Mouse (Mus musculus) spleen, adult 2 months (tissue): Measurements from ENCODE around the gene Slc16a7. TPM values are rescaled to one million over a fixed set of nuclear protein-coding genes. Genes with fewer than 3 reads are reported as not detected.

Experiments
- DNase-seq, 2 experiments: peaks; one replicate each; pipeline versions ENCODE4 v3.0.0 to v3.0.0-alpha.2; 2012 to 2021; ENCODE audit warnings: low spot score in 2 of 2, low read depth in 1 of 2
- H3K27ac ChIP-seq: fragments of 200-500 bp; 2 replicates; pipeline ENCODE4 v1.5.1; 2012; ENCODE audit warnings: low read length, inconsistent platforms; ENCODE audit not compliant: insufficient read depth
- H3K27me3 ChIP-seq: fragments of 200-500 bp; 2 replicates; pipeline ENCODE4 v1.6.1; 2012; ENCODE audit warnings: mild to moderate bottlenecking, moderate library complexity, low read length, inconsistent platforms; ENCODE audit not compliant: control insufficient read depth, insufficient read depth
- H3K36me3 ChIP-seq: fragments of 200-500 bp; 2 replicates; pipeline ENCODE4 v1.6.1; 2012; ENCODE audit warnings: mild to moderate bottlenecking, low read length, inconsistent platforms; ENCODE audit not compliant: control insufficient read depth, insufficient read depth
- H3K4me1 ChIP-seq: fragments of 200-500 bp; 2 replicates; pipeline ENCODE4 v1.6.1; 2011; ENCODE audit warnings: inconsistent platforms; ENCODE audit not compliant: control insufficient read depth, insufficient read depth, insufficient read length
- H3K4me3 ChIP-seq: fragments of 200-500 bp; 2 replicates; pipeline ENCODE4 v1.5.1; 2011; ENCODE audit warnings: mild to moderate bottlenecking, inconsistent platforms; ENCODE audit not compliant: insufficient read depth, insufficient read length; ENCODE audit errors: extremely low read depth
- CTCF ChIP-seq: fragments of 200-500 bp; IDR thresholded peaks from 2 replicates; pipeline ENCODE4 v1.5.1; 2011; ENCODE audit warnings: mild to moderate bottlenecking, inconsistent platforms; ENCODE audit not compliant: insufficient read depth, insufficient read length, insufficient replicate concordance; ENCODE audit errors: extremely low read depth
- POLR2A ChIP-seq: fragments of 200-500 bp; IDR thresholded peaks from 2 replicates; pipeline ENCODE4 v1.6.1; 2011; ENCODE audit warnings: low read depth, low read length, inconsistent platforms
- WGBS: fragments of 180-500 bp; shearing (Covaris S2); methylation state at CpG from one replicate; pipeline ENCODE4 v1.1.7; 2018; 5-methylcytosine and 5-hydroxymethylcytosine counted together
- polyA plus RNA-seq: library from polyadenylated mRNA; depleted of rRNA; stranded (reverse); fragments of >200 nt; gene quantifications from 2 replicates; pipeline ENCODE4 v1.2.3, GENCODE M21; 2012; rRNA removed

The Slc16a7 gene
- 2.6 and 3.8 TPM in 2 replicates for polyA plus RNA-seq

DNA sequence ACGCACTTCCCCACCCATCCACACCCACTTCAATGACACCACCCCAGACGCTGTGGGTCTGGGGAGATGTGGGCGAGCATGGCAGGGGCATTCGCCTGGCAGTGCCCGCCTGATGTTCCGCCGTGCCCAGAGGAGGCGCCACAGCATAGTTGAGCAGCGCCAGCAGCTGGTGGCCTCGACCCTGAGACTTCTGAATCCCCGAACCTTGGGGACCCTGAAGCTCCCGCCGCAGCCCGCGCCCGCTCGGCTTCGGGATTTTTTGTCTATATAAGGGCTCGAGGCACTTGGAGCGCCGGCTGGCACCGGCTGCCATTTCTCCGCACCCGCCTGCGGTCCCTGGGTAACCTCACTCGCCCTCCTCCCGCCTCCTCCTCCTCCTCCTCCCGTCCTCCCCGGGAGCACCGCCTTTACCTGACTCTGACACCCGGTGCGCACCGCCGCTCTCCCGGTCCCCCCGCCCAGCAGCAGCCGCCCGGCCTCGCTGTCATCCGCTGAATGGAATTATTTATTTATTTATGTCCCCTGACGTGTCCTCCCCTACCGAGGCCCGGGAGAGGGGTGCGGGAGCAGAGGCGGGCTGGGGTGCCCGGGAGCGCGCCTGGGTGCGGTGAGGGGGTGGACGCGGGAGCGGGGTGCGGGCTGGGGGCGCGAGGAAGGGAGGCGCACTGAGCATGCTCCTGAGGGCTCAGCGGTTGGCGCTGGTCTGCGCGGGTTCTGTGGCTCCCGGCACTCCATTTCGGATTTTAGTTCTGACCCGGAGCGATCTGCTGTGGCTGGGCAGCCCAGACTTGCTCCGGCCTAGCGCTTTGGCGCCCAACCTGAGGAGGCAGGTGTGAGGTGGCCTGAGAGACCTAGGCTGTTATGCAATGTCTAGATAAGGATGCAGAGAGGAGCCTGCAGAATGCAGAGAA is at the start of gene Slc16a7:
TSS of gene Slc16a7 (minus strand) at position 590 of the 911 bp plus-strand sequence.
- H3K4me3 ChIP-seq: peak within 1 kb of the TSS; percentile 78
- DNase-seq: peak in 1 of 2 experiments; percentile 73
- H3K27me3 ChIP-seq: no peaks in the 10 kb centered on the region
- TF ChIP-seq POLR2A (no peak), CTCF (peak; percentile 47; the same call in 1 of the 2 replicates)
- peaks cover 9% of the 10 kb centered on the region; the same call in 1 of the 2 replicates for H3K4me1 ChIP-seq
- H3K36me3 ChIP-seq: no peaks in the 10 kb centered on the region
- peak within 1 kb of the TSS; percentile 83 for H3K27ac ChIP-seq
- under 1% methylated on average over 61 of the region's 67 CpGs for WGBS

DNA sequence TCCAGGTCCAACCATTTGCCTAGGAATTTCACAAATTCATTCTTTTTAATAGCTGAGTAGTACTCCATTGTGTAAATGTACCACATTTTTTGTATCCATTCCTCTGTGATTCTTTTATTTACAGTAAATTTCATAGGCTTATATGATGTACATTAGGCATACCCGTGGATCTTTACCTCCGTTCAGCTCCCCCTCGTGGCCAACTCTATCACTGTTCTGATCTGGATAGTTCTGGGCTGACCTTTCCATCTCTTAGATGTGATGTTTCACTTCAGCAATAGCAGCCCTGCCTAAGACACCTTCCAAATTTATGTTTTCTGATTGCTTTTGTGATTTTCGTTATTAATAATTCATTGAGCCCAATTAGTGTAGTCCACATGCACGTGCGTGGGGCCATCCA is 29.5 kb upstream of the Slc16a7 start:
- peak in 1 of 2 experiments; percentile 22 for DNase-seq
- no peak overlapping the region for H3K4me3 ChIP-seq
- WGBS: 73% methylated on average over 6 of the region's 6 CpGs
- H3K36me3 ChIP-seq: no peaks in the 10 kb centered on the region
- TF ChIP-seq POLR2A: no peak
- no peak for TF ChIP-seq CTCF
- no peaks in the 10 kb centered on the region for H3K27me3 ChIP-seq
- no peak overlapping the region for H3K27ac ChIP-seq
- H3K4me1 ChIP-seq: no peaks in the 10 kb centered on the region

DNA sequence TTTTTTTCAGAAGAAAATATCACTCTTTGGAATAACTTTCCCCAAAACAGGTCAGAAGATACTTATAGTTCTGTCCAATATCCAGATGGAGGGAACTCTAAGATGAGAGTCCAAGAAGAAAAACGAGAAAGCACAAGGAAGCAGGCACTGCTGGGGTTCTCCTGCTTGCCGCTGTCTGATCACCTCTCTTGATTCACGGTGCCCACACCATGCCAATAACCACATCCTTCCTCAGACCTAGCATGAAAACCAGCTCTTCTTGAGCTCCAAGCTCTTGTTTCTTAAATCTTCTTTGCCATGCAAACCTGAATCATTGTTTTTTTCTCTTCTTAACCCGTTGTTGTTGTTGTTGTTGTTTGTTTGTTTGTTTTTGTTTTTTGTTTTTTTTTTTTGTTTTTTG is 10.5 kb upstream of the Slc16a7 start:
- Histone ChIP-seq H3K27ac (no peak overlapping the region), H3K4me3 (no peak overlapping the region), H3K36me3 (no peaks in the 10 kb centered on the region), H3K4me1 (no peaks in the 10 kb centered on the region), H3K27me3 (no peaks in the 10 kb centered on the region)
- WGBS: 7% methylated on average over 4 of the region's 4 CpGs
- no peak for DNase-seq
- TF ChIP-seq POLR2A (no peak), CTCF (no peak)

DNA sequence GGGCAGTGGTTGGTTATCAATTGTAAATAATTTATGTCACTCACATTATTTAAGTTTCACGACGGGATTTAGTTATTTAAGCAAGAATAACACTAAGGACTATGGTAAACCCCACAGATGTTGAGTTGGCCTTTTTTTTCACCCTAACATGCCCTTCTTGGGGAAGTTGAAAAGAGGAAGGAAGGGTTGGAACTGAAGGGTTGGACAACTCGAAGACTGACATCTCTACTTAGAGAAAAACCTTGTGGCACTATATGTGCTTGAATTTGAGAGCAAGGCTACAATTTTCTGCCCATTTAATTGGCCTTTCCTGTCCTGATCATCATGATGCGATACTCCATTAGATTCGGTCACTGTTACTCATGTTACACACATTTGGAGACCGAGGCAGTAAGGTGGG is 746 bp upstream of the Slc16a7 start:
- no peak for TF ChIP-seq POLR2A
- no peak for TF ChIP-seq CTCF
- H3K4me1 ChIP-seq: peaks cover 9% of the 10 kb centered on the region; the same call in 1 of the 2 replicates
- 23% methylated on average over 6 of the region's 6 CpGs for WGBS
- DNase-seq: no peak
- no peaks in the 10 kb centered on the region for H3K36me3 ChIP-seq
- no peak overlapping the region for H3K4me3 ChIP-seq
- peak overlapping the region; percentile 83; the same call in 1 of the 2 replicates for H3K27ac ChIP-seq
- no peaks in the 10 kb centered on the region for H3K27me3 ChIP-seq

DNA sequence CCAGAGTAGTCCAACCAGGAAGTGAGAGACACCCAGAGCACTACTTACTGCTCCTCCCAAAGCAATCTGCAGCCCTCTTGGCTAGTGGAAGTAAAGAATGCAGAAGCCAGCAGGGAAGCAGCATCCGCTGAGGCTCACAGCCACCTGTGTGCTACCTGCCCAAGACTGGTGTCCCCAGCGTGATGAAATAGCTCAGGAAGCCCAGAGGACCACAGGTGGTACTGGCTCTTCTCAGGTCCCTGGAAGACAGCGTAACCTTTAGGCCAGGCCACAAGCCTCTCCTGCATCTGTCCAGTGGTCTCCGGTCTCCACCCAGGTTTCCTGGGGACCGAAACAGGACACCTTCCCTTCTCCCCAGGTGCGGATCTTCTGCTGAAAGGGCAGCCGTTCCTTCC is 787 bp downstream of the Slc16a7 start:
- peak in 1 of 2 experiments; percentile 20 for DNase-seq
- no peaks in the 10 kb centered on the region for H3K27me3 ChIP-seq
- peaks cover 9% of the 10 kb centered on the region; the same call in 1 of the 2 replicates for H3K4me1 ChIP-seq
- 20% methylated on average over 7 of the region's 7 CpGs for WGBS
- H3K36me3 ChIP-seq: no peaks in the 10 kb centered on the region
- TF ChIP-seq POLR2A (no peak), CTCF (no peak)
- H3K27ac ChIP-seq: peak overlapping the region; percentile 83
- H3K4me3 ChIP-seq: peak overlapping the region; percentile 78

DNA sequence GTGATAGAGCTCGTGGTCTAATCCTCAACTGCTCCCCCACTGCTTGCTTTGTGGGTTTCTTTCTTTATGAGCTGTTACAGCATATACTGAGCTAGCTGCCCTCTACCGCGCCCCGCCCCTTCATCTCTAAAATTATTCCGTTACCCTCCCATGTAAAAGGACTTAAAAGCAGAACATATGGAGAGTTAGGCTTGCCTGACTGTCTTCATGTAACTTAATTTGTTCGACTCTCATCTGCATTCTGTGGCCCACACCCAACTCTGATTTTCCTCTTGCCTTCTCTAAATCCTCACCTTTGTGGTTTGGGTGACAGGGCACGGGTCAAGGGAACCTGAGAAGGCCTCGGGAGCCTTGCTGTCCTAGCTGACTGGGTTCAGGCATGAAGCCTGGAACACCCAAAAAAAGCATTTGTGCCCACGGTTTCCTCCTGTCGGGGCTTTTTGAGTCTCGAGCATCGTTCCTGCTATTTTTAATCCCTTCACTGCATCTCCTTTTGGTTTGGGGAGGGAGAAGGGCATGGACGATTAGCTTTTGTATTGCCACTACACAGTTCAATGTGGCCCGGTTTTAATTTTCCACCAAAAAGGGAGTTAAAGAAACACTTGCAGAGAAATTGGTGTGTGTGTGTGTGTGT is 1.4 kb downstream of the Slc16a7 start:
- peak in 1 of 2 experiments; percentile 41 for DNase-seq
- 14% methylated on average over 14 of the region's 14 CpGs for WGBS
- TF ChIP-seq POLR2A: no peak
- H3K36me3 ChIP-seq: no peaks in the 10 kb centered on the region
- no peaks in the 10 kb centered on the region for H3K27me3 ChIP-seq
- H3K27ac ChIP-seq: peak overlapping the region; percentile 61
- peaks cover 9% of the 10 kb centered on the region; the same call in 1 of the 2 replicates for H3K4me1 ChIP-seq
- H3K4me3 ChIP-seq: 0 out of 2 replicates have a peak overlapping the region, but pooled peaks have one; percentile 78
